Comparison of ENCODE assay signal across 8 mouse cellular contexts in the genomic region with DNA sequence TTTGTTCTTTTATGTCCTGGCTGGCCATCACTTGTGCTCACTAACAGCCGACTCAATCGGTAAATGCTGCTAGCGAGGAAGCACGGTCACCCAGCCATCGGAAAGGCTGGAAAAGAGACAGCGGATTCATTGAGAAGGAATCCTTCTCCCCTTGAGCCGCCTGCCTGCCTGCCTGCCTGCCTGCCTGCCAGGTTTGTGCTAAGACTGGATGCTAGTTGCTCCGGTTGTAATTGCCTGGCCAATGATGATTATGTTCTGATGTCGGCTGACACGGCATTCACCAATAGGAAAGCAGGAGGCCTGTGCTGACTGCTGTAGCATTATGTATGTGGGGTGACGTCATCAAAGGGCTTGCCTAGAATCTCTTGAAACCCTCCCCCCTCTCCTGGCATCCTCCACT. TPM values are rescaled to one million over a fixed set of nuclear protein-coding genes. Genes with fewer than 3 reads are reported as not detected.
DNase-seq lines count a peak whose midpoint lies in the region; ATAC-seq lines count a peak whose summit lies in the region.

No protein-coding gene starts in this region.

- peak overlapping the region; percentile 79 for H3K9ac ChIP-seq in heart, embryonic 16.5 days (ENCODE audit: low read length)
- peak overlapping the region; percentile 48; the same call in 1 of the 2 replicates for H3K9ac ChIP-seq in liver, embryonic 15.5 days
- H3K9ac ChIP-seq in neural tube, embryonic 12.5 days, result peak overlapping the region; percentile 61

- H3K9me3 ChIP-seq in forebrain, embryonic 10.5 days, result no peaks in the 10 kb centered on the region
- no peaks in the 10 kb centered on the region for H3K9me3 ChIP-seq in heart, embryonic 16.5 days (replicated peaks; ENCODE audit: control insufficient read depth, low read length)
- no peaks in the 10 kb centered on the region for H3K9me3 ChIP-seq in liver, embryonic 15.5 days (replicated peaks)
- no peaks in the 10 kb centered on the region for H3K9me3 ChIP-seq in neural tube, embryonic 12.5 days

- peak; percentile 79 for DNase-seq in CD8-positive naive resting alpha-beta T cell, adult 2 months (ENCODE audit: low read depth in 2 of 2, low spot score in 2 of 2)
- peak; percentile 91 for DNase-seq in c-Kit-positive CD71-negative TER-119-negative erythroid progenitor cells, embryonic 14.5 days (ENCODE audit: low read depth)
- peak; percentile 88 for DNase-seq in forebrain, embryonic 10.5 days (ENCODE audit: extremely low spot score, low spot score)
- DNase-seq in kidney, postnatal 36 days, result peak; percentile 82 to 96
- DNase-seq in telencephalon, adult 2 months (ENCODE audit: low read depth, low spot score), result peak; percentile 99

- peak overlapping the region; percentile 100 for H3K27ac ChIP-seq in forebrain, embryonic 10.5 days
- peak overlapping the region; percentile 93 for H3K27ac ChIP-seq in heart, embryonic 16.5 days (ENCODE audit: low read length)
- peak overlapping the region; percentile 82 for H3K27ac ChIP-seq in liver, embryonic 15.5 days (replicated peaks)
- peak overlapping the region; percentile 91 for H3K27ac ChIP-seq in neural tube, embryonic 12.5 days

- peak overlapping the region; percentile 89 for H3K4me3 ChIP-seq in forebrain, embryonic 10.5 days
- H3K4me3 ChIP-seq in heart, embryonic 16.5 days (ENCODE audit: low read length), result peak overlapping the region; percentile 51
- H3K4me3 ChIP-seq in liver, embryonic 15.5 days (replicated peaks), result peak overlapping the region; percentile 39
- H3K4me3 ChIP-seq in neural tube, embryonic 12.5 days, result peak overlapping the region; percentile 33

- peaks cover 62% of the 10 kb centered on the region for H3K4me1 ChIP-seq in forebrain, embryonic 10.5 days
- H3K4me1 ChIP-seq in heart, embryonic 16.5 days (ENCODE audit: control insufficient read depth, insufficient read depth, low read length), result peaks cover 26% of the 10 kb centered on the region
- H3K4me1 ChIP-seq in liver, embryonic 15.5 days (replicated peaks), result peaks cover 51% of the 10 kb centered on the region
- H3K4me1 ChIP-seq in neural tube, embryonic 12.5 days, result peaks cover 34% of the 10 kb centered on the region

- ATAC-seq in heart, embryonic 16.5 days (replicated peaks; ENCODE audit: extremely low read depth, insufficient read depth, low FRiP score), result peak; percentile 90
- ATAC-seq in liver, embryonic 15.5 days (ENCODE audit: insufficient read depth), result peak; percentile 82
- ATAC-seq in neural tube, embryonic 12.5 days (ENCODE audit: low FRiP score, low read depth), result peak; percentile 84

- H3K4me2 ChIP-seq in heart, embryonic 16.5 days (ENCODE audit: low read depth, low read length), result peak overlapping the region; percentile 72
- H3K4me2 ChIP-seq in liver, embryonic 15.5 days, result peak overlapping the region; percentile 90
- peak overlapping the region; percentile 71 for H3K4me2 ChIP-seq in neural tube, embryonic 12.5 days (replicated peaks)

- peaks cover 24% of the 10 kb centered on the region for H3K36me3 ChIP-seq in forebrain, embryonic 10.5 days (replicated peaks)
- no peaks in the 10 kb centered on the region for H3K36me3 ChIP-seq in heart, embryonic 16.5 days (ENCODE audit: control insufficient read depth, insufficient read depth)
- no peaks in the 10 kb centered on the region for H3K36me3 ChIP-seq in liver, embryonic 15.5 days (replicated peaks)
- H3K36me3 ChIP-seq in neural tube, embryonic 12.5 days, result no peaks in the 10 kb centered on the region

- H3K27me3 ChIP-seq in forebrain, embryonic 10.5 days (ENCODE audit: poor library complexity, severe bottlenecking), result no peaks in the 10 kb centered on the region
- no peaks in the 10 kb centered on the region for H3K27me3 ChIP-seq in heart, embryonic 16.5 days (ENCODE audit: control insufficient read depth, insufficient read depth, low read length)
- H3K27me3 ChIP-seq in liver, embryonic 15.5 days, result no peaks in the 10 kb centered on the region
- no peaks in the 10 kb centered on the region for H3K27me3 ChIP-seq in neural tube, embryonic 12.5 days (replicated peaks)

- under 1% methylated on average over 11 of the region's 11 CpGs for WGBS in forebrain, embryonic 10.5 days
- 0% methylated on average over 11 of the region's 11 CpGs for WGBS in heart, embryonic 16.5 days
- 3% methylated on average over 11 of the region's 11 CpGs for WGBS in liver, embryonic 15.5 days (ENCODE audit: insufficient replicate concordance)
- under 1% methylated on average over 11 of the region's 11 CpGs for WGBS in neural tube, embryonic 12.5 days

RNA-seq across cellular contexts. Expression of gene Elovl6, which starts 4.0 kb away (rescaled TPM):
- 46.9 and 48.2 TPM in 2 replicates for polyA plus RNA-seq in forebrain, embryonic 10.5 days (2016; fragmentation: Nextera tagmentation; extraction: Ambion mirVana)
- 8.2 and 10.2 TPM in 2 replicates for polyA plus RNA-seq in heart, embryonic 16.5 days (2015; fragmentation: Nextera tagmentation; extraction: Ambion mirVana)
- 10.3 and 12.0 TPM in 2 replicates for polyA plus RNA-seq in liver, embryonic 15.5 days (2015; fragmentation: Nextera tagmentation; extraction: Ambion mirVana)
- 31.4 and 33.4 TPM in 2 replicates for polyA plus RNA-seq in neural tube, embryonic 12.5 days (2016; fragmentation: Nextera tagmentation; extraction: Ambion mirVana)

Comparison
In these comparisons a context has a peak if more than half of its experiments do, and no peak if none do; other contexts are left out.
1. Peak in every context shown above with its lines: DNase-seq, ATAC-seq, H3K4me3 ChIP-seq and H3K27ac ChIP-seq.
2. H3K4me3 ChIP-seq: peak in every context shown above with its lines; median percentile 89 in forebrain, embryonic 10.5 days; 51 in heart, embryonic 16.5 days; 39 in liver, embryonic 15.5 days; 33 in neural tube, embryonic 12.5 days.